Mouse (Mus musculus) right cerebral cortex, postnatal 25 days (tissue): ENCODE measurements at regions not wholly inside any gene's neighbourhood (a gene's known extent, or its start where the extent isn't known, plus 50 kb on each side); places are given as distances from the start of the nearest gene placed in this dataset.
"Not testable (repeated sequence)": the region's sequence is repeated elsewhere in the genome, so short reads cannot be mapped to it uniquely, and the experiment has no call there.

Experiments used
- DNase-seq: peaks from one replicate; pipeline ENCODE4 v3.0.0; 2022

DNA sequence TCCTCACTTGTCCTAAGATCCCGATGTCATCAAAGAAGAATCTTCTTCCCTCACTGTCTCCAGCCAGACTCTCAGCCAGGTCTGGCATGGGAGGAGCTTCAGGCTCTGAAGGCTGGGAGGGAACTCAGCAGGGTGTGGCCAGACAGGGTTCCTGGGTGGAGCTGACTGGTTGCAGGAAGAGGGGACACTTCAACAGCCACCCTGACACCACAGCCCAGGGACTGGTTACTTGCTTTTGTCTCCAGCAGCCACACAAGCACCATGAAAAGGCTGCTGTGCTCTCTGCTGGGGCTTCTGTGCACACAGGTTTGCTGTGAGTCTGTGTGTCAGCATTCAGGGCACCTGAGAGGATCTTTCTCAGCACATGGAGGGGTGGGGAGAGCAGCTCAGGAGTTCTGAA lies 577.0 kb upstream of the Olfr1507 start:
- not testable (repeated sequence) for DNase-seq

GRCm38 (mm10) chr14:53054439-53054838 lies 558.9 kb upstream of the Olfr1507 start:
- DNase-seq, result not testable (repeated sequence)

GRCm38 (mm10) chr14:53053465-53054123 lies 558.0 kb upstream of the Olfr1507 start:
- not testable (repeated sequence) for DNase-seq

DNA sequence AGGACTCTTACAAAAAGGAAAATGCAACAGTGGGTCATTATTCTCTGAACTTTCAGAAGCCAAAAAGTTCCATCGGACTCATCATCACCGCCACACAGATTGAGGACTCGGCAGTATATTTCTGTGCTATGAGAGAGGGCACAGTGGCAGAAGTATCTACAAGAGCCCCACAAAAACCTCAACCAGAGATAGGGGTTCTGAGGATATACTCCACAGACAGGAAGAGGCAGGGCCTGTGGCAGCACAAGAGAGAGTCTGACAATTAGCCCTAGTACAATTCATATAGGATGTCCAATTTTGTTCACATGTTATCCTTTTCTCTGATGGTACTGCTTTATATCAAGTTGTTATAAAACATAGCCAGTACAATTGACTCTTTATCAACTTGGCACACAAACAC lies 552.1 kb upstream of the Olfr1507 start:
- DNase-seq, result not testable (repeated sequence)

DNA sequence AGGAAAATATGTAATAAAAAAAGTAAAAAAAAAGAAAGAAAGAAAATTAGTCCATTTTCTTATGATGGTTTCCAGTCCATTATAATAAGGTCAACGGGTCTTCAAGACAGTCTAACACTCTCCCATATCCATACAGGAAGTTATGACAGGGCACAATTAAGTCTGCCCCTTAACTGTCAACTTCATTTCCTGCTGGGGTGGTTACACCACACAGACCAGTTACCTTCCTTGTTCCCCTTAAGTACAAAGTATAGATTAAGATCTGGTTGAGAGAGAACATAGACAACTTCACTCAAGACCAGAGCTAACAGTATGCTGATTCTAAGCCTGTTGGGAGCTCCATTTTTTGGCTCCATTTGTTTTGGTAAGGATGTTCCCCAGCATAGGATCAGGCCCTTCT lies 551.4 kb upstream of the Olfr1507 start:
- DNase-seq, result not testable (repeated sequence)

DNA sequence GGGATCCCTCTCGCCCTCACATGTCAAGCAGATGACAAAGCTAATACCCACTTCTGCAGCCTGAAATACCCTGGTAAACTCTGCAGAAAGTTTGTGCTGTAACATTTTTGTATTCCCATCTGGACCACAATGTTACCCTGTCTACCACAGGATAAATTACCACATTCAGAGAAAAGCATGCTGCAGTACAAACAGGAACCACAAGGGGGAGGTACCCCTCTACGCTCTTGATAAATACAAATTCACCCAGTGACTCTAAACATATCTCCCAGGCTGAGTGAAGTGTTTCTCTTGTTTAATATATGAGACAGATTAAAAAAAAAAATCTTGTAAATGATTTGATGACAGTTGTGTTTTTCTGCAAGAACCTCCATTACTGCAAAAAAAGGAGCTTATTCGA lies 549.8 kb upstream of the Olfr1507 start:
- not testable (repeated sequence) for DNase-seq

- not testable (repeated sequence) for DNase-seq
These were observed 548.6 kb upstream of the Olfr1507 start for GRCm38 (mm10) chr14:53044101-53044500.

GRCm38 (mm10) chr14:53042016-53042415 lies 546.5 kb upstream of the Olfr1507 start:
- DNase-seq, result not testable (repeated sequence)

DNA sequence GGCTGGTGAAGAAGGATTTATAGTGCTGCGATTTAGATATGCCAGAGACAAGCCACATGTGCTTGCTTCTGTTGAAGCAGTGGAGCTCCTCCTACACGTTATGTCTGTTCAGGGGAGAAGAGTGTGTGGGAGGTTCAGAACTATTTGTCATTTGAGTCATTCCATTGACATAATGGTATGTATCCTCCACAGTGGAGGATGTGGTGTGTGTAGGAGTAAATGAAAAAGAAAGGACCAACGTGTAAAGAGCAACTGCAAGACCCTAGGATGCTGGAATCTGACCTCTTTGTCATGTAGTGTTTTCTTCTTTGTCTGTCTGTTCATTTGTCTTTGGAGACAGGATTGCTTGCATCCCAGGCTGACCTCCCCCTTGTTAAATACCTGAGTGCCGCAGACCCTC lies 543.9 kb upstream of the Olfr1507 start:
- DNase-seq, result not testable (repeated sequence)

DNA sequence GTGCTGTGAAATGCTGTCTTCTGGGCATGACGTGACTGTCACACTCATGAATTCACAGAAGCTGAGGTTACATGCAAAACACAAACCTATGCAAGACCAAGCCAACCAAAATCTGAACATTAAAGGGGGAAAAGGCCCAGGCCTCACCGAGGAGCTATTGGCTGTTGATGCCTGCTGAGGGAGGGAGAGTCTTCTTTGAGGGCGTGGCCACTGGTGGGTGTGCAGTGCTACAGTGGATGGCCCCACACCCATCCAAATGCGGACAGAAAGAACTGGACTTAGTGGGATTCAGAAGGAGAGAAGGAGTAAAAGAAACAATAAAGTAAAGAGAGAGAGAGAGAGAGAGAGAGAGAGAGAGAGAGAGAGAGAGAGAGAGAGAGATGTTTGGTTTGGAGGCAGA lies 539.4 kb upstream of the Olfr1507 start:
- DNase-seq, result not testable (repeated sequence)

- not testable (repeated sequence) for DNase-seq
These were observed 537.7 kb upstream of the Olfr1507 start for GRCm38 (mm10) chr14:53033221-53033620.

DNA sequence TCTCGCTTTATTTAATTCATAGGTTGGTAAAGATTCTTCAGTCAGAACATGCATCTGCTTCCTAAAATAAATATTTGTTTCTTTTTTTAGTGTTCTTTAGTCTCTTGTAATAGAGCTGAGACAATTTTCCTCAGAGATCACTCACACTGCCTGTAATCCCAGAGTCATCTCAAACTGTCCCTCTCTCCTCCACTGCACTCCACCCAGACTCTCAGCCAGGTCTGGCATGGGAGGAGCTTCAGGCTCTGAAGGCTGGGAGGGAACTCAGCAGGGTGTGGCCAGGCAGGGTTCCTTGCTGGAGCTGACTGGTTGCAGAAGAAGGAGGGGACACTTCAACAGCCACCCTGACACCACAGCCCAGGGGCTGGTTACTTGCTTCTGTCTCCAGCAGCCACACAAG lies 536.9 kb upstream of the Olfr1507 start:
- not testable (repeated sequence) for DNase-seq

DNA sequence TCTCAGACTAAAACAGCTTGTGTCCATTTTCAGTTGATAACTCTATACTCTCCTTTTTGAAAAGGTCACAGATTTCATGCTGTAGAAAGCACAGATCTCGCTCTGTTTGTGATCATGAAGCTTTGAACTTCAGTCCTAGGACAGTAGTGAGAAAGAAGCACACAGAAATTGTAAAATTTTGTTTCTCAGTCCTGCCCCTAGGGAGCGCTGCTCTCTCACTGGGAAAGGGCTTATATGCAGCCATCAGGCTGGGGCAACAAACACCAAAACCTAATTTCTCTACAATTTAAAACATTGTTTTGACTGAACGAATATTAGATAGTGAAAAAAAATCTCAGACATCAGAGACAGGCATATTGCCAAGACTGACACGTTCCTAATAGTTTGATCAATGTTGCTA lies 534.7 kb upstream of the Olfr1507 start:
- DNase-seq, result not testable (repeated sequence)

DNA sequence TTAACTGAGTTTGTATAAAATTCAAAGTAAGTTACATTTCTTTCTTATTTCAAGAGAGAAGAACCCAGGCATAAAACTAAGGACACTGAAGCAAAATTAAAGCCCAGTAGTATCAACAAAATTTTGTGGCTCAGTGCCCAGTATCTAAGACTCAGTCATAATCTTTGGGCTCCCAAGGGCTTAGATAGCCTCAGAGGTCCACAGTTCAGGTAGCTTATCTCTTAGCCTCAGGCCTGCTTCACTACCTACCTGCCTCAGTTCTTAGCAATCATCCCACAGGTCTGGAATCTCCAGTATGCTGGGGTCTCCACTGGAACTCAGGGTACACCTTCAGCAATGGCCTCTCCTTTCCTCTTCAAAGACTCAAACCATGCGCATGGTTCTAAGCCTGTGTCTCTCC lies 531.4 kb upstream of the Olfr1507 start:
- DNase-seq, result not testable (repeated sequence)

DNA sequence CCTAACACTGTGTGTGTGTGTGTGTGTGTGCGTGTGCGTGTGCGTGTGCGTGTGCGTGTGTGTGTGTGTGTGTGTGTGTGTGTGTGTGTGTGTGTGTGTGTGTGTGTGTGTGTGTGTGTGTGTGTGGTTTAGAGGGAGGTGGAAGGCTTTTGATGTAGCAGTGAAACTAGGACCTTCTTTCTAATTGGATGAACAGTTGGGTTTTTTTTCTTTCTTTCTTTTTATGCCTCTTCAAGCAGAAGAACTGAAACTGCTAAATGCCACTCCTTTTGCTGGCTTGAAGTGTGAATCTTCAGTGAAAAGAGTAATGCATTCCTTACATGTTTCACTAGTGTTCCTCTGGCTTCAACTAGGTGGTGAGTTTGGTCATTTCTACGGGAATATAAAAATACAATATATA lies 524.6 kb upstream of the Olfr1507 start:
- not testable (repeated sequence) for DNase-seq

GRCm38 (mm10) chr14:53007741-53008140 lies 512.2 kb upstream of the Olfr1507 start:
- DNase-seq, result not testable (repeated sequence)

DNA sequence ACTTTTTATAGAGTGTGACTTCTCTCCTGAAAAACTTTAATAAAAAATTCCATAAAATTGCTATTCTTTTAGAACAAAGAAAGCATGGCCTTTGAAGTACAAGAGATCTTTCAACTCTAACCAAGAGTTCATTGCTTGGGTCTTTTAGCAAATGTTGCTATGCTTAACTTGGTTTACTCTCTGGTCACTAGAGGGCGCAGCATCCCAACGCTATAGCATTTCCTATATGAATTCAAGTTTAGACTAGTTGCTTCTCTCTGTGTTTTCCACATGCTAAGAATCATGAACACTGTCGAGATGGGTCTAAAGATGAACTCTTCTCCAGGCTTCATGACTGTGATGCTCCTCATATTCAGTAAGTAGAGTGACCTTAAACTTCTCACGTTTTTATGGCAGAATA lies 511.8 kb upstream of the Olfr1507 start:
- DNase-seq, result not testable (repeated sequence)

DNA sequence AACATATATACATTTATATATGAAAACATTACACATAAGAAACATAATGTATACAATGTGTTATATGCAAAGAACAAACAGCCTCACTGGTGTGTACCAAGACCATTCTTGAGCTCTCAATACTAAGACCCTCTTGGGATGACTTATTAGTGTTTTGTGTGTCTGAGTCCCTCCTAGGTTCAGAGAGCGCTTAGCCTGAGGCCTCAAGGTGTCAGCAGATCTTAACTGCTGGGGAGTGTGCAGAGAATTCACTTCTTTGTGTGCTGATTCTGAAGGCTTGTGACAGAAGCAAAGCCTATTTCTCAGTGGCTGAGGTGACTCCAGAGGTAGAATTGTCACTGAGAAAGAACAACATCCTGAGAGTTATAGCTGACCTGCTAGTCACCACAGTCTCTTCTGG lies 505.7 kb upstream of the Olfr1507 start:
- DNase-seq, result not testable (repeated sequence)

DNA sequence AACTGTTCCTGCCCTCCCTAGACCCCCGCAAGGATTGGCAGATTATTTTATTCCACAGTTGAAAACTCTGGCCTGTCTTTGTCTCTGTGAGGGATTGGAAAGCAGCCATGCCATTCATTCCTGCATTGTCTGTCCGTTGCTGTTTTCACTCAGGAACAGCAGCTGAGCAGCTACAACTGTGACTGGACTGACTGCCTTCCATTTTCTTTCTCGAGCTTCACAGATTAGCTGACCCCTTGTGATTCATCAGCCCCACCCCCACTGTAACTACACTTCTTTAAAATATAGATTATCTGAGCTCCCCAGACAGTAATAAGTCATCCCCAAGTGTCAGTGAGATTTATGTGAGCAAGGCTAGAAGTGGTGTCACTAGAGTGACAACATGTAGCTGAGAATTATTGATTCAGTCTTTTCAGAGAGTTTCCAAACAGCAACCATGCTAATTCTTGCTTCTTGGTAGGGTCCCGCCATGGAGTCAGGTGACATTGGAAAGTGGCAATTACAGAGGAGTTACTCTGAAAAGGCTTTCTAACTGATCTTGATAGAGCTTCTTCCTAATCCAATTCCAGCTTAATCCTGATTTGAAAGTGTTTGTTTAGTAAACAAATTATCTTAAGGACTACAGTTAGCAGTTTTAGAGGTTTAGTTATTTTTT lies 496.7 kb upstream of the Olfr1507 start:
- not testable (repeated sequence) for DNase-seq

DNA sequence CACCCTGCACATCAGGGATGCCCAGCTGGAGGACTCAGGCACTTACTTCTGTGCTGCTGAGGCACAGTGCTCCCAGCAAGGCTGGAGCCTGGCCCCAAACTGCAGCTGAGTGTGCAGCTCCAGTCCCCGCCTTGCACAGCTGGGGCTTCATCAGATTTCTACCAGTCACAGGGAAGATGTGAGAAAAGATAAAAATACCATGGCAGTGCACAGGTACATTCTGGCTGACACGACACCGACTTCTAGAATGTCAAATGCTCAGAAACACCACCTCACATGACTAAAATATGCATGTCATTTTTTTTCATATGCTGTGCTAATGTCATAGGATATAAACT lies 495.7 kb upstream of the Olfr1507 start:
- not testable (repeated sequence) for DNase-seq

GRCm38 (mm10) chr14:52990569-52991327 lies 495.2 kb upstream of the Olfr1507 start:
- DNase-seq, result not testable (repeated sequence)

DNA sequence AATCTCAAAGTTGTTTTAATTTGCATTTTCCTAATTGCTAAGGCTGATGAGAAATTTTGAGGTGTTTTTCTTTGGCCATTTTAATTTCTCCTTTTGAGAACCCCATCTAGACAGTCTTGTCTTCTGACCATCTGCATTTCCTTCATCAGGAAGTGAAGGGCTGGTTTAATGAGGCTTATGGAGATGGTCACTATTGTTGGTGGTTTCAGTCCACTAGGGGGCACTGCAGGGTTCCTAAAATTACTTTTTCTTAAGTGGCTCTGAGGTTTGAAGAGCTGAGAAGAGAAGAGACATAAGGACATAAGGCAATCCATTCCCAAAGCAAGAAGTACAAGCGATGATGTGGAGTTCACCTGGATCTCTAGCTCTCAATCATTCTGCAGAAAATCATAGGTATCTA lies 494.4 kb upstream of the Olfr1507 start:
- not testable (repeated sequence) for DNase-seq

GRCm38 (mm10) chr14:52988563-52988962 lies 493.0 kb upstream of the Olfr1507 start:
- DNase-seq, result not testable (repeated sequence)
